Mouse (Mus musculus) ES-Bruce4 (cell line): ENCODE results near the gene Klf11.

Experiments
- CTCF ChIP-seq: IDR thresholded peaks from one replicate; pipeline ENCODE4 v1.8.1; 2011; ENCODE audit warnings: low read depth, low read length
- POLR2A ChIP-seq: IDR thresholded peaks from one replicate; pipeline ENCODE4 v1.8.1; 2011; ENCODE audit warnings: low read length; ENCODE audit not compliant: insufficient read depth

GRCm38 (mm10) chr12:24680096-24680491, 29.0 kb downstream of the Klf11 start:
- TF ChIP-seq CTCF: no peak
- no peak for TF ChIP-seq POLR2A
